25 mouse cellular contexts compared by ENCODE assay signal in genomic region chr17:29629620-29630019, GRCm38 (mm10). TPM values are rescaled to one million over a fixed set of nuclear protein-coding genes. Genes with fewer than 3 reads are reported as not detected.
DNase-seq lines count a peak whose midpoint lies in the region; ATAC-seq and TF ChIP-seq lines count a peak whose summit lies in the region.
"Had no signal": no experiment of that assay in that cellular context is flagged by ENCODE, and none has a peak within 500 bp of the region (broad histone marks: within the 10 kb centered on the region; RNA-seq: fewer than 3 reads in every experiment).

No protein-coding gene starts in this region.

- H3K9ac ChIP-seq in ES-E14 (ENCODE audit: insufficient read depth, low read depth, low read length, poor library complexity, severe bottlenecking) = no peak overlapping the region
- peak overlapping the region; percentile 45; the same call in 1 of the 2 replicates for H3K9ac ChIP-seq in liver, embryonic 12.5 days
- H3K9ac ChIP-seq: forebrain, embryonic 13.5 days; heart, embryonic 15.5 days; hindbrain, embryonic 15.5 days; limb, embryonic 13.5 days; lung, embryonic 15.5 days; midbrain, embryonic 12.5 days; neural tube, embryonic 12.5 days; stomach, embryonic 15.5 days had no signal

- H3K4me3 ChIP-seq in ES-E14 (ENCODE audit: insufficient read depth in 1 of 2, low read depth in 1 of 2, low read length in 2 of 2, poor library complexity in 1 of 2, severe bottlenecking in 1 of 2) = no peak overlapping the region
- H3K4me3 ChIP-seq in liver, embryonic 12.5 days = no peak overlapping the region
- H3K4me3 ChIP-seq: forebrain, embryonic 13.5 days; heart, adult 2 months; heart, embryonic 15.5 days; hindbrain, embryonic 15.5 days; layer of hippocampus, adult 2 months; limb, embryonic 13.5 days; lung, embryonic 15.5 days; midbrain, embryonic 12.5 days; neural tube, embryonic 12.5 days; stomach, embryonic 15.5 days had no signal

- DNase-seq in ES-E14 (ENCODE audit: low read depth, low spot score) = peak; percentile 43
- DNase-seq in ZHBTc4 (ENCODE audit: low read depth, low spot score) = peak; percentile 81
- no peak for DNase-seq in heart, adult 9 months (ENCODE audit: low spot score in 2 of 2)
- DNase-seq in retina, embryonic 14.5 days (ENCODE audit: low spot score) = no peak
- no peak for DNase-seq in spleen, adult 12 weeks (ENCODE audit: low spot score)
- DNase-seq: adrenal gland, postnatal 10 days; heart, adult 2 months; heart, postnatal 4 days; kidney, adult 8-10 months; kidney, postnatal 14 days; layer of hippocampus, postnatal 36 days; right cerebral cortex, postnatal 14 days; thymus, adult 2 months had no signal

- H3K4me2 ChIP-seq in liver, embryonic 12.5 days = peak overlapping the region; percentile 47
- H3K4me2 ChIP-seq: forebrain, embryonic 13.5 days; heart, embryonic 15.5 days; hindbrain, embryonic 15.5 days; limb, embryonic 13.5 days; lung, embryonic 15.5 days; midbrain, embryonic 12.5 days; neural tube, embryonic 12.5 days; stomach, embryonic 15.5 days had no signal

- H3K27ac ChIP-seq in ES-E14 (ENCODE audit: insufficient read depth, low read depth, low read length, poor library complexity, severe bottlenecking) = no peak overlapping the region; the same call in 1 of the 2 replicates
- peak overlapping the region; percentile 77 for H3K27ac ChIP-seq in liver, embryonic 12.5 days
- H3K27ac ChIP-seq: forebrain, embryonic 13.5 days; heart, adult 2 months; heart, embryonic 15.5 days; hindbrain, embryonic 15.5 days; layer of hippocampus, adult 2 months; limb, embryonic 13.5 days; lung, embryonic 15.5 days; macrophage; midbrain, embryonic 12.5 days; neural tube, embryonic 12.5 days; stomach, embryonic 15.5 days had no signal

- 29% methylated on average over 5 of the region's 5 CpGs for WGBS in liver, embryonic 12.5 days (ENCODE audit: insufficient replicate concordance)

- H3K36me3 ChIP-seq in ES-E14 (ENCODE audit: control insufficient read depth, insufficient read depth, low read length, poor library complexity, severe bottlenecking) = peaks cover 36% of the 10 kb centered on the region
- peaks cover 99% of the 10 kb centered on the region for H3K36me3 ChIP-seq in liver, embryonic 12.5 days

- no peaks in the 10 kb centered on the region for H3K9me3 ChIP-seq in ES-E14 (ENCODE audit: control insufficient read depth, insufficient read depth, low read depth, low read length)
- no peaks in the 10 kb centered on the region for H3K9me3 ChIP-seq in liver, embryonic 12.5 days (replicated peaks)
- H3K9me3 ChIP-seq: forebrain, embryonic 13.5 days; heart, embryonic 15.5 days; hindbrain, embryonic 15.5 days; limb, embryonic 13.5 days; lung, embryonic 15.5 days; midbrain, embryonic 12.5 days; neural tube, embryonic 12.5 days; stomach, embryonic 15.5 days had no signal

- ATAC-seq in liver, embryonic 12.5 days = peak; percentile 89
- 0 out of 2 replicates have a peak, but pooled peaks have one; percentile 30 for ATAC-seq in megakaryocyte-erythroid progenitor cell, adult 5-6 weeks (replicated peaks; ENCODE audit: low FRiP score, low TSS enrichment, poor library complexity, severe bottlenecking)
- ATAC-seq: forebrain, embryonic 13.5 days had no signal

- H3K27me3 ChIP-seq in liver, embryonic 12.5 days (replicated peaks) = no peaks in the 10 kb centered on the region
- H3K27me3 ChIP-seq: forebrain, embryonic 13.5 days; heart, embryonic 15.5 days; hindbrain, embryonic 15.5 days; limb, embryonic 13.5 days; lung, embryonic 15.5 days; midbrain, embryonic 12.5 days; neural tube, embryonic 12.5 days; stomach, embryonic 15.5 days had no signal

- H3K4me1 ChIP-seq in ES-E14 (ENCODE audit: control insufficient read depth in 2 of 2, insufficient read depth in 2 of 2, low read length in 2 of 2, poor library complexity in 1 of 2) = peaks cover 0 to 25% of the 10 kb centered on the region in 2 experiments; a peak in 2 of 4 replicates
- H3K4me1 ChIP-seq in liver, embryonic 12.5 days = peaks cover 26% of the 10 kb centered on the region
- H3K4me1 ChIP-seq: forebrain, embryonic 13.5 days; heart, embryonic 15.5 days; hindbrain, embryonic 15.5 days; limb, embryonic 13.5 days; lung, embryonic 15.5 days; midbrain, embryonic 12.5 days; neural tube, embryonic 12.5 days; stomach, embryonic 15.5 days had no signal

- in situ Hi-C loops in ES-E14 (cut with MboI; ENCODE audit: low sequenced_read_pairs in 2 of 2, unreplicated experiment in 2 of 2) = no loop called here

TF ChIP-seq in ES-E14, 5 proteins besides CTCF, POLR2A, EP300 and RAD21:
- TF ChIP-seq HCFC1 (IDR thresholded peaks at IDR 0.05; ENCODE audit: borderline replicate concordance, insufficient read depth, low read length) (no peak), ZNF384 (IDR thresholded peaks at IDR 0.05; ENCODE audit: low read depth, low read length) (no peak), ZC3H11A (IDR thresholded peaks at IDR 0.05; ENCODE audit: borderline replicate concordance, low read depth, low read length) (no peak), CHD2 (IDR thresholded peaks at IDR 0.05; ENCODE audit: low read depth, low read length) (no peak), MAFK (IDR thresholded peaks at IDR 0.05; ENCODE audit: insufficient read depth, low read depth, low read length) (no peak)

RNA-seq across cellular contexts. Expression of gene Gm28043, which starts 14.9 kb away (rescaled TPM):
- 8.6 and 10.2 TPM in 2 replicates for total RNA-seq in ES-E14 (2012; rRNA removed)
- 1.6 and 1.7 TPM in 2 replicates for polyA plus RNA-seq in liver, embryonic 12.5 days (2016; fragmentation: Nextera tagmentation; extraction: Ambion mirVana)
- total RNA-seq in megakaryocyte-erythroid progenitor cell, adult 5-6 weeks (2014; fragmentation: Nextera tagmentation) = 5.9 and 8.2 TPM in 2 replicates
- total RNA-seq in megakaryocyte-erythroid progenitor cell, adult 5-6 weeks (2017) = 4.0 and 8.2 TPM in 2 replicates

RNA-seq across cellular contexts. Expression of gene Rnf8, which starts 15.0 kb away (rescaled TPM):
- total RNA-seq in ES-E14 (2012; rRNA removed) = 30.0 and 37.2 TPM in 2 replicates
- 54.3 and 60.4 TPM in 2 replicates for polyA plus RNA-seq in liver, embryonic 12.5 days (2016; fragmentation: Nextera tagmentation; extraction: Ambion mirVana)
- total RNA-seq in megakaryocyte-erythroid progenitor cell, adult 5-6 weeks (2014; fragmentation: Nextera tagmentation) = 61.3 and 82.3 TPM in 2 replicates
- 76.0 and 122 TPM in 2 replicates for total RNA-seq in megakaryocyte-erythroid progenitor cell, adult 5-6 weeks (2017)

RNA-seq across cellular contexts. Expression of gene Cmtr1, which starts 30.8 kb away (rescaled TPM):
- 130 and 183 TPM in 2 replicates for total RNA-seq in ES-E14 (2012; rRNA removed)
- polyA plus RNA-seq in liver, embryonic 12.5 days (2016; fragmentation: Nextera tagmentation; extraction: Ambion mirVana) = 104 and 106 TPM in 2 replicates
- 44.7 and 73.5 TPM in 2 replicates for total RNA-seq in megakaryocyte-erythroid progenitor cell, adult 5-6 weeks (2014; fragmentation: Nextera tagmentation)
- total RNA-seq in megakaryocyte-erythroid progenitor cell, adult 5-6 weeks (2017) = 135 and 166 TPM in 2 replicates

Comparison
In these comparisons a context has a peak if more than half of its experiments do, and no peak if none do; other contexts are left out.
1. DNase-seq: peak in ES-E14 (single experiment) and ZHBTc4 (single experiment); none in heart, adult 9 months (0 of 2), retina, embryonic 14.5 days (single experiment) and spleen, adult 12 weeks (single experiment).